Mouse (Mus musculus): ENCODE measurements around the gene Slc7a6.

Gene Slc7a6

GRCm38 (mm10) chr8:106140769-106141168 lies 27.9 kb upstream of the Slc7a6 start:
- DNase-seq: peak; percentile 74

DNA sequence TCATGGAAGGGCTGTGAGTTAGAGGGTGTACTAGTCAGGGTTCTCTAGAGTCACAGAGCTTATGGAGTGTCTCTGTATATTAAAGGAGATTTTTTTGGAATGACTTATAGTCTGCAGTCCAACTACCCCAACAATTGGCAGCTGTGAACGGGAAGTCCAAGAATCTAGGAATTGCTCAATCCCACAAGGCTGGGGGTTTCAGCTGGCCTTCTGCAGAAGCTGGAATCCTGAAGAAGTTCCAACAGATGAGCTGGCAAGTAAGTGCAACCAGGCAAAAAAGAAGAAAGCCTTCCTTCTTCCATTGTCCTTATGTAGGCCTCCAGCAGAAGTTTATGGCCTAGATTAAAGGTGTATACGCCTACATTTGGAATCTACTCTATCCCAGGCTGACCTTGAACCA lies 23.3 kb upstream of the Slc7a6 start:
- DNase-seq: no peak

DNA sequence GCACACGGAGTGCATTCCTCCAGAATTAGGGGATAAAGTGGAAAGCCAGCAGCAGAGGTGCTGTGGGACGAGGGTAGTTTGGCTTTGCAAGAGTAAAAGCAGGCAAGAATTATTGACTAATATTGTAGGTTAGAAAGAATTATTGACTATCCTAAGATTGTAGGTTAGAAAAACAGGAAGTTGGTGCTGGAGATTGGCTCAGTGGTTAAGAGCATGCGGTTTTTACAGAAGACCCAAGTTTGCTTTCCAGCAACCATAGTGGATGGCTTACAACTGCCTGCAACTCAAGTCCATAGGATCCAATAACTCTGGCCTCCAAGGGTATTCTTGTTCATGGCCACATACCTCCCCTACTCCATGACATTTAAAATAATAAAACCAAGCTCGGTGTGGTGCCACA lies 22.6 kb upstream of the Slc7a6 start:
- no peak for DNase-seq

GRCm38 (mm10) chr8:106147868-106148565 lies 20.6 kb upstream of the Slc7a6 start:
- no peak for DNase-seq

DNA sequence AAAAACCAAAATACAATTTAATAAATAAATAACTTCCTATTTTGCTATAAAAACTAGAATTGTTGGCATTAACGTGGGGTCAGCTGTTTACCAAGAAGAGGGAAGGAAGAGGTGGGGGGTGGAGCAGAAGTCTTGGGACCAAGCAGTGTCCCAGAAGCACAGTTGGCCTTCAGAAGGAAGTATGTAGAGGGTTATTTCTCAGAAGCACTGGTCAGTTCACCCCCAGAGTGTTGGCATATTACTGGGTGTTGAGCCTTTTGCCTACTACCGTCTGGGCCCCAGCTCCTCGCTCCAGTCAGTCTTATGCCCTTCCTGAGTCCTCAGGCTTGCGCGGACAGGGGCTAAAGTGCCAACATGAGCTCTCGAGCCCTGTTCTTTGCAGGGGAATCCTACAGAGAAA lies 19.6 kb upstream of the Slc7a6 start:
- no peak for DNase-seq

DNA sequence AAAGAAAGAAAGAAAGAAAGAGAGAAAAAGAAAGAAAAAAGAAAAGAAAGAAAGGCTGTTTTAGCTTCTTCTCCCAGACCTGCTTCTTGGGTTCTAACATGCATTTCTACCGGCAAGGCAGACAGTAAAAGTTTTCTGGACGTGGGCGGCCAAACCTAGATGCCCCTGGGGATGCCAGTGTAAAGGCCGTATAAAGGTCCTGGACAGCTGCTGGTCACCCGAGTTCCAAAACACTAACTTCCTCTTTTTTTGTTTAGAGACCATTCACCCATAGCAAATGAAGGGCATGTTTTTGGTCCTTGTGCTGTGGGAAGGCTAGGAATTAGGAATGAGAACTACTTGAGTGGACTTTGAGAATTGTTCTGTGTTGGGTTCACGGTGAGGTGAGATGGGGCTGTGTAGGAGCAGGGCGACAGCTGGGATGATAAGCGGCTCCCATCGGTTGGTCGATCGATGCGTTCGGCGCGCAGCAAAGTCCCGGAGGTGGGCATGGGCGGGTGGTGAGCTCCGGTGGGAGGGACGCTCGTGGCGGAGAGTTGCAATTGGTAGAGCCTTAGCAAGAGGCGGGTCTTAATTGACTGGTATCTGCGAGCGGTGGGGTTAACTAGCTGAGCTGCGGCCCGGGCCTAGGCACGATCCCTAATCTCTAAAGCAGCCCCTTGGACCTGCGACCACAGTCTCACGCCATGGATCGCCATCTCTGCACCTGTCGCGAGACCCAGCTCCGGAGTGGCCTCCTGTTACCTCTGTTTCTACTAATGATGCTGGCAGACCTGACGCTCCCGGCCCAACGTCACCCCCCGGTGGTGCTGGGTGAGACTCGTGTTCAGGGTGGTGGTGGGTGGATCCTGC lies 18.6 kb upstream of the Slc7a6 start, which contains the start of gene Pla2g15:
Gene Pla2g15 (plus strand): TSS at position 599 of the 852 bp plus-strand sequence.
- peak; percentile 92 for DNase-seq

DNA sequence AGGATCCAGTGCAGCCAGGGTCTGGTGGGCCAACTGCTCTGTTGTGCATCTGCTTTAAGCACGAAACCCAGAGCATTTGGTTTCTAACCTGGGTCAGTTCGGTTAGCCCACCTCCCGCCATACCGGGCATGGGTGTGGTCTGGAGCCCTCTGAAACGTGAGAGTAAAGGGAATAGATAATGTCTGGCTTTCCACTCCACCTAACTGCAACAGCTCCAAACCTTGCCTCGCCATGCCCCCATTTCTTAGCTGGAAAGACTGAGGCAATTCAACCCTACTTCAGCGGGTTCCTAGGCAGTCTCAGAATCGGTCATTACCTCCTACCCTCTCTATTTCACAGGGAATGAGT lies 18.0 kb upstream of the Slc7a6 start:
- no peak for DNase-seq

- no peak for DNase-seq
Measured at GRCm38 (mm10) chr8:106151041-106151440, 17.6 kb upstream of the Slc7a6 start.

- DNase-seq: no peak
Measured at GRCm38 (mm10) chr8:106152876-106153275, 15.8 kb upstream of the Slc7a6 start.

DNA sequence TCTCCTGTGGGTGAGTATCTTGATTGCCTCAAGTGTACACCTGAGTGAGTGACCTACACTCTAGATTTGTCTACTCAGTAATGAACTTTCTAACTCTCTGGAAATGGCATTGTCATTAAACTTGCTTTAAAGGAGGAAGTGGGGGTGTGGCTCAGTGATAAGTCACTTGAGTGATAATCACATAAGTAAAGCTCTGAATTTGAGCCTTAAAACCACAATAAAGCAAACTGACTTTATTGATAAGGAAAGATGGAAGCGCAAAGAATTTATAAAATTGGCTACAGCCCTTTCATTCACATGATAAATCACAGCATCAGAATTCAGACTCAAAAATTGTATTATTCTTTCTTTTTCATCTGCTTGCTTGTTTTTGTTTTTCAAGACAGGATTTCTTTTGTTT lies 11.2 kb upstream of the Slc7a6 start:
- no peak for DNase-seq

- DNase-seq: no peak
Measured at GRCm38 (mm10) chr8:106158381-106158780, 10.3 kb upstream of the Slc7a6 start.

DNA sequence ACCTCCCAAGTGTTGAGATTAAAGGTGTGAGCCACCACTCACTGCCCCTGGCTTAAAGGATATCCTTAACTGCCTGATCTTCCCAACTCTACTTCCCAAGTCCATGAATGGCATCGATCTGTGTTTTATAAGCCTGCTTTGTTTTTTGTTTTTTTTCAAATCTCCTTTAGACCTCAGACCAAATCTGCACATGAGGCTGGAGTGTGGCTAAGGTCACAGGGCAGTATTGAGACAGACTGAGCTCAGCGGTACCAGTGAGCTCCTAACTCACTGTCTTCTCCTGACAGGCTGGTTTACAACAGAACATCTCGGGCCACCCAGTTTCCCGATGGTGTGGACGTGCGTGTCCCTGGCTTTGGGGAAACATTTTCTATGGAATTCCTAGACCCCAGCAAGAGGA lies 8.8 kb upstream of the Slc7a6 start:
- DNase-seq: no peak

DNA sequence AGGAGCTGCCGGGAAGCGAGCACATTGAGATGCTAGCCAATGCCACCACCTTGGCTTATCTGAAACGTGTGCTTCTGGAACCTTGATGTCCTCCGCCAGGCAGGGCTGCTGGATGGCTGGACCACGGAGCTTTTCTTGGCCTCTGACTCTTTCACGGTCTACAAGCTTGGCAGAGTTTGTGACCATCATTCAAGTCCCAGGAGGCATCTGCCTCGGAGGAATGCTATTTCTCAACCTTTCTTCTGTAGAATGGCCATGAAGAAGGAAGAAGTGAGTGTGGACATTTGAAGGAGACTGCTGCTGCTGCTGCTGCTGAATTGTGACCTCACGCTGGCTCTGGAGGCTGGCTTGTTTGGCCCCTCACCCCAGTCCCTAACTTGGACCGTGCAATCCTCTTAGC lies 5.4 kb upstream of the Slc7a6 start:
- DNase-seq: no peak

DNA sequence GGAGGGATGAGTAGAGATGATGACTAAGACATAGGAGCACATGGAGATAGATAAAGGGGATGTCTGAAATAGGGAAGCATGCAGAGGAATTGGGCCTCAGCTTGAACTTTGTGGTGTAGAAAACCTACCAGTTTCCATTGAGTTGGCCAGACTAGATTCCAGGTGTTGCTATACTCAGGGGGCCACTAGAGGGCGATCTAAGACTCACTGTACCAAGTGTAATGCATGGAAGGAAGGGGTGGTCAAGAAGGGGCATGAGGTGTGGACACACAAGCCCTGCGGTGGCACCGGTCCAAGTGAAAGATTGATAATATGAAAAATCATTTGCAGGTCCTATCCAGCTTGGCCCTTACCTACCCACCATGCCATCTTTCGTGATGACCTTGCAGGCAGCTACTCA lies 3.2 kb upstream of the Slc7a6 start:
- DNase-seq: peak; percentile 81

DNA sequence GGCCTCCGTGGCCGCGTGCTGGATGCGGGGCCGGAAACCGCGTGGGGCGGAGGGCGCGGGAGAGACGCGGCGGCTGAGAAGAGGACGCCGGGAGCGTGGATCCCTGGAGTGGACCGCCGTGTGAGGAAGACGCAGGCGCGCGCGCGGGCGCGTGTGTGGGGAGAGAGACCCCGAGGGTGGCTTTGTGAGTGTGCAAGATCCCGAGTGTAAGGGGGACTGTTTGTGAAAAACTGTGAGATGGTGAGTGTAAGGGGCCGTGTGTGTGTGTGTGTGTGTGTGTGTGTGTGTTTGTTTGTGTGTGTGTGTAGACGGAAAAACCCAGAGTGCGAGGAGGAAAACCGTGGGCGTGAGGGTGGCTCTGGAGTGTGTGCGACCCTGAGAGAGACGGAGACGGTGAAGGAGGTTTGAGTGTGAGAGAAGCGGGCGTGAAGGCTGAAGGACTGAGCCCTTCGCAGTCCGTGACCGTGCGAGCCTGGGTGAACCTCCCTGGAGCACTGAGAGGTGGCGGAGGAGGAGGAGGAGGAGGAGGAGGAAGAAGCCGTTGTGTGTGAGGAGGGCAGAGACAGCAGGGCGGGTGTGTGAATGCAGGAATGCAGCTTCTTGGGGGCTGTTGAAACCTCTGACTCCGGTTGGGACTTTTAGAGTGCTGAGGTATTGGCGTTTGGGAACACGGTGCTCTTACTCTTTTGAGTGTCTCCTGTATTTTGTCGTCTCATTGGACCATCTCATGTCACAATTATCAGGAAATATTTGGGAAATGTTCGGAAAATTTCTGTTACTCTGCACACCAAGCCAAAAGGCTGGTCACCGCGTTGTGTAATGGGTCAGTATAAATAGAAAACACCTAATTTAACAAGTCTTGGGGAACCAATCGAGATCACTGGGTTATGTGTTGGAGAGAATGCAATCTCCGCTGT lies 618 bp downstream of the Slc7a6 start:
- peak; percentile 41 for DNase-seq

DNA sequence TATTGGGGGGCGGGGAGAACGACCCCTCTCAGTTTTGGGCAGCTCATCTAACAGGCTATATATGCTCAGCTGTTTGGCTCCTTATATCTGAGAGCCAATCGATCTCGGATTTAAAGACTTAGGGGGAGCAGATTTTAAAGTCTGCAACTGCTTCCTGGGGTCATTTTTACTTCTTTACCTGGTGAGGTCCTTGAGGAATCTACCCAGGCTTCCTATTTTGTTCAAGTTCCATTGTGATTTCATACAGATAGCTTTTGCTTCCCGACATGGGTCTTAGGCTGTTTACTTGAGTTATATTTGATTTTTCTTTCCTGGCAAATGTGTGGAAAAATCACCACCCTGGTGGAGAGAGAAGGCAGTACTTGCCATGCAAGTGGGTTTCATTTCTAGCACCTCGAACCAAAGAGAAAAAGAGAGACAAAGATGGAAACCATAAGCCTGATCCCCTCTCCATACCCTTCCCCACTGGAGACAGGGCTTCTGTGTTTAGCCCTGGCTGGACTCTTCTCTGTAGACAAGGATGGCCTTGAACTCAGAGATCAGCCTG lies 1.4 kb downstream of the Slc7a6 start:
- DNase-seq: no peak

- no peak for DNase-seq
Measured at GRCm38 (mm10) chr8:106173566-106173965, 4.9 kb downstream of the Slc7a6 start.

- no peak for DNase-seq
Measured at GRCm38 (mm10) chr8:106176891-106177290, 8.2 kb downstream of the Slc7a6 start.

- no peak for DNase-seq
Measured at GRCm38 (mm10) chr8:106177594-106177993, 8.9 kb downstream of the Slc7a6 start.

GRCm38 (mm10) chr8:106178428-106178827 lies 9.8 kb downstream of the Slc7a6 start:
- no peak for DNase-seq

GRCm38 (mm10) chr8:106185628-106186270 lies 17.1 kb downstream of the Slc7a6 start:
- no peak for DNase-seq

GRCm38 (mm10) chr8:106186394-106186793 lies 17.7 kb downstream of the Slc7a6 start:
- DNase-seq: no peak
